Mouse (Mus musculus): ENCODE data around the gene Fbxo47. TPM values are rescaled to one million over a fixed set of nuclear protein-coding genes. Genes with fewer than 3 reads are reported as not detected.
"Not testable (repeated sequence)": the region's sequence is repeated elsewhere in the genome, so short reads cannot be mapped to it uniquely, and the experiment has no call there.

Gene Fbxo47
- total RNA-seq, 2 experiments from 2014 or later, result 0.55 to 0.69 TPM

- intact Hi-C loops (cut with DNase I), result no loop called here
- DNase-seq, result peak in 1 of 2 experiments; percentile 2
Measured at GRCm38 (mm10) chr11:97837641-97838149, 46.3 kb downstream of the Fbxo47 start.

DNA sequence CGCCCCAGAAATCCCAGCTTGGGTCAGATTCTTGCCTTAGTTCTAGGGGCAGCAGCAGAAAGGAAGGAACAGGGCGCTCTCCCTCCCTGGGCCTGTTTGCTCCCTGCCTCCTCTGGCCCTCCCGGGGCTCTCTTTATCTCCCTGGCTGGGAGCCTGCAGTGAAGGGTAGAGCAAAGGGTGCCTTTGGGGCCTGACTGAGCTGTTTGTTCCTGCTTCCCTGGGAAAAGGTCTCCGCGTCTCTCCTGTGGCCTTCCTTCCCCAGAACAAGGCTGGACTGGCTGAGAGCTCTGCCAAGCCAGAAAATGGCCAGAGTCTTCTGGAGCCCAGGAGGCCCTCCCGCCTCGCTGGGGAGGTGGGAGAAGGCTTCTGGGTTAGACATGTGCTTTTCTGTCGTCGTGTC, 46.9 kb downstream of the Fbxo47 start:
- peak; percentile 59 to 63 for DNase-seq
- intact Hi-C loops (cut with DNase I), result not testable (repeated sequence)

DNA sequence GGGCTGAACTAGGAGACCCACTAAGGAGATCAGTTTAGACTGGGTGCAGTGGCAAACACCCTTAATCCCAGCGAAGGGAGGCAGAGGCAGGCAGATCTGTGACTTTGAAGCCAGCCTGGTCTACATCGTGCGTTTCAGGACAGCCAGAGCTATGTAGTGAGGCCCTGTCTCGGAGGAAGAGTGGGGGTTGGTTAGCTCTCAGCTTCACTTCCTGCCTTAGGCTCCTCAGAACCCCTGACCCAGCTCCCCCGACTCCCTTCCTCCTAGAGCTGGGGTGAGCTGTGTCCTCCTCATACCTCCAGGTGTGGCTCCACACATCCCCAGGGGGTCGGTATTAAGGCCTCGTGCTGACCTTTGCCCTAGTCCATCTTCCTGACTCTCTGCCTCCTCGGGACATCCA, 47.4 kb downstream of the Fbxo47 start:
- peak in 1 of 2 experiments; percentile 2 for DNase-seq
- intact Hi-C loops (cut with DNase I), result no loop called here

DNA sequence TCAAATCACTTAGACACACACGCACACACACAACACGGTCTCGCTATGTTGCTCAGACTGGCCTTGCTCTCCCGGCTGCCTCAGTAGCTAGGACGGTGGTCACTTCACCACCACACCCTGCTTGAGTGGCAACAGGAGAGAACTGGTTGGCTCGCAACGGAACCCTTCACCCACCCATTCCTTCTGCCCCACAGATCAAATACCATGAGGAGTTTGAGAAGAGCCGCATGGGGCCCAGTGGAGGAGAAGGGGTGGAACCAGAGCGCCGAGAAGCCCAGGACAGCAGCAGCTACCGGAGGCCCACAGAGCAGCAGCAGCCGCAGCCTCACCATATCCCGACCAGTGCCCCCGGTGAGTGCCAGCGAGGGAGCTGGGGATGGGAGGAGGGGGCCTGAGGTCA, 50.6 kb downstream of the Fbxo47 start:
- intact Hi-C loops (cut with DNase I), result no loop called here
- DNase-seq, result no peak

GRCm38 (mm10) chr11:97832001-97832400, 52.0 kb downstream of the Fbxo47 start:
- intact Hi-C loops (cut with DNase I), result no loop called here
- DNase-seq, result no peak

DNA sequence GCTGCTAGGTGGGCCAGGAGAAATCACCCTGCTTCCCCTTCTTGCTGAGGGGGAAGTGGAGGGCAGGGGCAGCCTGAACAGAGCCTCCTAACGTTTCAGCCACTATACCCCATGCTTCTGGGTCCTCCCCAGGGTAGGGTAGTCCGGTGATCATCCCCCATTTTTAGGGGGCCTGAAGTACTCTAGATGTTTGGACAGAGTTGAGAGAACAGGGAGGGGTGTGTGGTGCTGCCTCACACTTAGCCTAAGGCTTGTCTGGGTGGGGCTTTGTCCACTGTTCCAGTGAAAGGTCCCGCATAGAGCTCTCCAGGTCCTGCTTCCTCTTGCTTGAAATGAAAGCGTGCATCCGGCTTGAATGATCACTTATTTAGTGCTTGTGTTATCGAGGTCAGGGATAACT, 53.5 kb downstream of the Fbxo47 start:
- no peak for DNase-seq
- intact Hi-C loops (cut with DNase I), result no loop called here

DNA sequence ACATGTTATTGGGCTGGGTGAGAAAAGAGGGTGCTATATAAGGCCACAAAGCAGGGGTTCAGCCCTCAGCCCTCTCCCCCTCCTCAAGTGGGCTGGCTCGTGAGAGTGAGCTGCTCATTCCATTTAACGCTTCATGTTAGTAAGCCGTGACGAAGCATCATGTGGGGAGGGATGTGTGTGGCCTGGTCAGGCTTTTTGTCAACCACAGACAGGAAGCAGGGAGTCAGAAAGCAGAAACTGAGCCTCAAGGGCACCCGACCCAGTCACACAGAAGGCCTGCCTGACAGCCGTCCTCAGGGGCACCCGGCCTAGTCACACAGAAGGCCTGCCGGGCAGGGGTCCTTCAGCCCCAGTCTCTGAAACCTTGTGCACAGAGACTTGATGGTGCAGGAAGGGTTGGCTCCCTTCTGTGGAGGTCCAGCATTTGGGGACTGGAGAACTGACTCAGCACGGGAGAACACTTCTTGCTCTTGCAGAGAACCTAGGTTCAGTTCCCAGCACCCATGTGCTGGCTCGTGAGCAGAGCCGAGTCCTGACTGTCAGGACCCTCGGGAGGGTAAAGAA, 54.0 kb downstream of the Fbxo47 start:
- intact Hi-C loops (cut with DNase I), result no loop called here
- no peak for DNase-seq

GRCm38 (mm10) chr11:97829365-97829764, 54.6 kb downstream of the Fbxo47 start:
- intact Hi-C loops (cut with DNase I), result no loop called here
- no peak for DNase-seq

DNA sequence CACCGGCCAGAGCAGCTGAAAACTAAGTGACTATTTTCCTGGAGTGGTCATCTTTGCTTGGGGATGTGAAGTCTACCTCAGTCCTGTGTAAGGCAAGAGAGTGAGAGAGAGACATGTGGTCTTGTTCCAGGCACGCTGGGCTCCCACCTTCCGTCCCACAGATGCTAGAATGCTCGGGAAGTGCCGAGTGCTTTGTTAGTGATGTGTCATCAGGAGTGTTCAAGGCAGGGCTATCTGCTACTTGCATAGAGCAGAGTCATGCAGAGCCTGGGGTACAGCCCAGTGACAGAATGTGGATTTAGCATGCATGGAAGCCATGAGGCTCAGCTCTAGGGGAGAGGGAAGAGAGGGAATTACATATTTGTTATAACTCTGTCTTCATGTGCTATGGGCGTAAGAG, 56.3 kb downstream of the Fbxo47 start:
- intact Hi-C loops (cut with DNase I), result no loop called here
- no peak for DNase-seq

DNA sequence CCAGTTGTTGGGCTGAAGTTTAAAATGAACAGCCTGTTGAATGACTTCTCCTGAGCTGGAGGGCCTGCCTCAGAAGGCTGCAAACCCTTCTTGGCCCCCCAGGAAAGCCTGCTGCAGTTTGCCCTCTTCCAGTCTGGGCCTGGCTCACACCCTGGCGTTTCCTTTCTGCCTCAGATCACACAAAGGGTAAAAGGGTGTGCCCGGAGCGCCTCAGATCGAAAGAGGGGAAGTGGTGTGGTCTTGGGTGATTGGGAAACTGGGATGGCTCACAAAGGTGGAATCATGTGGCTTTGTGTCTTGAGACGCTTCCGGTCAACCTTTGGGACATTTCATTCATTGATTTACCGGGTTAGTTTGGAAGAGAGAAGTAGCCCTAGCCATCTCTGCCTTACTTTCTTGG, 57.5 kb downstream of the Fbxo47 start:
- intact Hi-C loops (cut with DNase I), result no loop called here
- DNase-seq, result no peak

DNA sequence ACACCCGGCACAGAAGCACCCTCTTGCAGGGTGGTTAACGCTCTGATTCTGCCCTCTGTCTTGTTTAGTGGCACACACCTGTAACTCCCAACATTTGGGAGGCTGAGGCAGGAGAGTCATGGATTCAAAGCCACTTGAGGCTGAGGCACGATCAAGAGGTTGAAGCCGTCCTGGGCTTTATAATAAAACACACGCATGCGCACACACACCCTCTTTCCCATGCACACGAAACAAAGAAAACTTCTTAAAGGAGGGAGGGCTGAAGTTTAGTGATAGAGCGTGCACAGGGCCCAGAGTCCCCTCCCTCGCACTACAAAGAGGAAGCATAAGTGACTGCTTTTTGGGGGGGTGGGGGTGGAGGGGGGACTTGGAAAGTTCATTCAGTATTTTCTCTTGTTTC, 58.0 kb downstream of the Fbxo47 start:
- no peak for DNase-seq
- intact Hi-C loops (cut with DNase I), result no loop called here

- DNase-seq, result no peak
- intact Hi-C loops (cut with DNase I), result no loop called here
Measured at GRCm38 (mm10) chr11:97825295-97825694, 58.7 kb downstream of the Fbxo47 start.

DNA sequence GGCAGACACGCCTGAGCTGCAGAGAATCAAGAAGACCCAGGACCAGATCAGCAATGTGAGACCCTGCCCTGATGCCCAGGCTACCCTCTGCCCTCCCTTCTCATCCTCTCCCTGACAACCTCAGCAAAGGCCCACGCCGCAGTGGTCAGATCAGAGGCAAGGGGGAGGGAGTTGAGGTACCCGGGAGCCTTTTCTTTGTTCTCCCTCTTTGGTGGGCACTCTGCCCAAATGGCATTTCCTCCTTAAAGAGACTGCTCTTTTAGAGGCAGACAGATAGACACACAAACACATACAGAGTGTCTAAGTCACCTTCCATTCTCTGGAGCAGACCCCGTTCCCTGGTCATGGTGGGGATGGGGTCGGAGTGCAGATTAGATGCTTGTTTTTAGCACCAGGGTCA, 59.1 kb downstream of the Fbxo47 start:
- intact Hi-C loops (cut with DNase I), result no loop called here
- no peak for DNase-seq

DNA sequence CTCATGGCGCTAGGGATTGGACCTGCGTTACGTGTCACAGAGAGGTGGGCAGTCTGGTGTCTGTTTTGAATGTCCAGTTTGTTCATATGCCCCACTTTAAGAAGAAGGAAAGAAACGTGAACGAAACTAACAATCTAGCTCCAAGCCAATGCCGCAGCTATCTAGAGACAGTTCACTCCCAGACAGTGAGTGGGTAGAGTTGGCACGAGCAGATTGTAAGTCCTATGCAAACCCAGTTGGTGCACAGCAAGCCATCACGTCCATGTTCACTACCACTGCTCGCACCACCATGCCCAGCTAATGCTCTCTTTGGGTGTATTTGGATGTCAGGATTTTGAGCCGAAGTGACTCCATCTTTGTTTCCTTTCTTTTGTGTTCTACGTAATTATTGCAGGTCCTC, 59.8 kb downstream of the Fbxo47 start:
- intact Hi-C loops (cut with DNase I), result no loop called here

GRCm38 (mm10) chr11:97822840-97823603, 60.9 kb downstream of the Fbxo47 start:
- DNase-seq, result peak; percentile 70 to 76
- intact Hi-C loops (cut with DNase I), result no loop called here

More for the DNA sequence above, 59.8 kb downstream of the Fbxo47 start:
- DNase-seq, result no peak

DNA sequence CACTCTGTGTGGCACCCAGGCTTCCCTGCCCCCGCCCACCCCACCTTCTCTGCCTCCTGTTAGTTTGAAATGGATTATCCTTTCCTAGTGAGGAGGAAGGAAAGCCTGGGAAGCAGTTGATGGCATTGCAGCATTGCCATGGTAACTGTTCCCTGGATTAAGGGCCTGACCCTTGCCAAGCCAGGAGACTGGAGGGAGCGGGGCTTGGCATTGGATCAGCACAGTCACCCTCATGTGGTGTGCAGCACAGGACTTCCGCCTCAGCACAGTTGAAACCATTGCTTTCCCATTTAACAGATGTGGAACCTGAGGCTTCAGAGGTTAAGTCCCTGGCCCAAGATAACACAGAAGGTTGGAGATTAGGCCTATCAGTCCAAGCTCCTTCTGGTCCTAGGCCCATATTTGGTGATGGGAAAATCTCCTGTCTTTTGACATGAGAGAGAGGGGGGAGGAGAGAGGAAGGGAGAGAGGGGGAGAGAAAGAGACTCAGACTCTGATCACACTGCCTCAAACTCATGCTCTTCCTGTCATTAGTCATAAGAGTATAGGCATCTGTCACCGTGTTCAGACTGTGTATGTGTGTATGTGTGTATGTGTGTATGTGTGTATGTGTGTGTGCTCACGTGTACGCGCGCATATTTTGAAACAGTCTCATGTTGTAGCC, 62.4 kb downstream of the Fbxo47 start:
- DNase-seq, result no peak
- intact Hi-C loops (cut with DNase I), result loop anchor here (2.0 kb wide), 1 partner anchor 21 kb away; no protein-coding TSS in a partner anchor

DNA sequence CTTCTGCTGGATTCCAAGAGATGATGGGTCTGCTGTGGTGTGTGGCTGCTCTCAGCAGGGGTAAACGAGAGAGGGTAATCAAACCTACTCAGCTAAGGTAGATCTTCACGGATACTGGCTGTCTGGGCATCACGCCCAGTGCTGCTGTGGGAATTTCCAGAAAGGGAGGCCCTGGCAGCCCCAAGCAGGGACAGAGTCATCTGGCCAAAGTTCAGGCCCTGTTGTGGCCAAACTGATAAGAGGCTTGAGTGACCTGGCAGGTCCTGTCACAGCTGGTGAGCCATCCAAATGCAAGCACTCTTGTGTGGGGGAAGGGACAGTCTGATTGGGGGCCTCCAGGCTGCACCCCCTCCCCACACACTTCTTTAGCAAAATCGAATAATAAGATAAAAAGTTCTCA, 63.1 kb downstream of the Fbxo47 start:
- DNase-seq, result peak; percentile 80 to 82
- intact Hi-C loops (cut with DNase I), result loop anchor here (2.0 kb wide), 1 partner anchor 20 kb away; no protein-coding TSS in a partner anchor

DNA sequence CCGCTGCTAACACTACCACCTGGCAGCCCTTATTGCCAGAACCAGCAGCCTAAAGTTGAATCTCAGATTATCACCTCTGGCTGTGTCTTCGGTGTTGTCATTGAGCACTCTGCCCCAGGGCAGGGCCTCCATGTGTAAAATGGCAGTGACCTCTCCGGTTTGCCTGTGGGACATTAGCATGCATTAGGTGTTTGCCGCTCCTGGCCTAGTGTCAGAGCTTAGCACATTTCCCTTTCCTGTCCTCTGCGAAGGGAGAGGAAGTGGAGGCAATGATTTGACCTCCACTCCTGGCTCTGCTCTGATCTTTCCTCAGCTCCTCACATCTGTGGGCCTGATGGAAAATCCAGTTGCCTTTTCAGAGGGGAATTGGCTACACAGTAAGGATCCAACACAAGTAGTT, 64.0 kb downstream of the Fbxo47 start:
- intact Hi-C loops (cut with DNase I), result loop anchor here (2.0 kb wide), 1 partner anchor 19 kb away; no protein-coding TSS in a partner anchor
- no peak for DNase-seq

- intact Hi-C loops (cut with DNase I), result no loop called here
- DNase-seq, result no peak
Measured at GRCm38 (mm10) chr11:97819102-97819501, 64.9 kb downstream of the Fbxo47 start.

GRCm38 (mm10) chr11:97818571-97818970, 65.4 kb downstream of the Fbxo47 start:
- intact Hi-C loops (cut with DNase I), result no loop called here
- peak; percentile 71 to 74 for DNase-seq

DNA sequence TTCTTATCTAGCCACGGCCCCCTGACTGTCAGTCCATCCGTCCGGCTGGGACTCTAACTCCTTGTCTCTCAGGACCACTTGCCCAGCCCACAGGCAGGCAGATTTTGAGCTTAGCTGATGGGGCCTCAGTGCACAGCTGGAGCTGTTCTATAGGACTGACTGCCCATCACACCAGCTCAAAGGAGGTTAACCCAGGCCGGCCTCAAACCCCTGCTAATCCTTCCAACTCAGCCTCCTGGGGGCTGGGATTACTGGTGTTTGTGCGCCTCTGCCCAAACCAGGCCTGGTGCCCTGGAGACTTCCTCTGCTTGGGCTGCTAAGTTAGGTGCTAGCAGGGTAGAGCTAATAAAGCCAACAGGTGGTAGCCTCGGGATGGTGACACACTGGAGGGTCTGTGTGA, 66.0 kb downstream of the Fbxo47 start:
- intact Hi-C loops (cut with DNase I), result no loop called here

GRCm38 (mm10) chr11:97817379-97817778, 66.6 kb downstream of the Fbxo47 start:
- DNase-seq, result peak in 1 of 2 experiments; percentile 64
- intact Hi-C loops (cut with DNase I), result no loop called here

More for the DNA sequence above, 66.0 kb downstream of the Fbxo47 start:
- no peak for DNase-seq

All from heart, postnatal 10 days (tissue).